Mouse (Mus musculus) adrenal gland, postnatal 36 days (tissue): Measurements from ENCODE around the gene Gfra4. TPM values are rescaled to one million over a fixed set of nuclear protein-coding genes. Genes with fewer than 3 reads are reported as not detected.
"Not testable (repeated sequence)": the region's sequence is repeated elsewhere in the genome, so short reads cannot be mapped to it uniquely, and the experiment has no call there.

Experiments used
- DNase-seq, 2 experiments: peaks; one replicate each; pipeline ENCODE4 v3.0.0; 2021; ENCODE audit warnings: mixed read lengths in 1 of 2
- total RNA-seq, 2 experiments: library from RNA; stranded (reverse); gene quantifications; 2 replicates each; pipeline ENCODE4 v1.2.3; 2021

Gene Gfra4
- total RNA-seq, 2 experiments from 2014 or later = 4.1 to 4.6 TPM

DNA sequence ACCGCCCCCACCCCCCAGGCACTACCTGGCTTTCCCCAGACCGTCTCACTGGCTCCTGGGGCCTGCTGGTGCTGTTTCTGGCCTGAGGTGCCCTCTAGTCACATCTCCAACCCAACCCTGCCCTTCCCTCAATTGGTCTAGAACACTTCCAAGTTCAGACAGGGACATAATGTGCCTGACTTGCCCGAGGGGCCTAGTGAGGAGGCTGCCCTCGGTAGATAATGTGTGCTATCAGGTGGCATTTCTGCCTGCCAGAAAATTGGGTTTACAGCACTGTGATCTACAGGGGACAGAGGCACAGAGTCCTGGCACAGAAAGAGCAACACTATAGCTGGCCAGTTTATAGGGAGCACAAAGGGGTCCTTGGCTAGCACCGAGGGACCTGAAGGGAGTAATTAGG lies 9.2 kb upstream of the Gfra4 start:
- no peak for DNase-seq

DNA sequence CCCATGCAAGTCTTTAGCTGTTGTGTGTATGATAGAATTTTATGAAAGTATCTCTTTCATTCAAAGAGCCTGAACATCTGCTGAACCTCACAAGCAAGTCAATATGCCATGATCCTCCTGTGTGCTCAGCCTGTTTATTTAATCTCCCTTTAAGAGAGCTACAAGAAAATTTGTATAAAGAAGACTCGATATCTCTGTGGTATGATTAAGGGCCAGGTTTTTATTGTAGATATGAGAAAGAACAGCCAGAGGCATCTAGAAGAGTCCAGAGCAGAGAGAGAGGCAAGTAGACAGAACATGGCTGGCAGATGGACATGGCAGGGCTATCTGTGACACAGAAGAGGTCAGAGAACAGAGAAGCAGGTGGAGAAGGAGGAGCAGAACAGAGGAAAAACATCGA lies 3.1 kb upstream of the Gfra4 start:
- DNase-seq = no peak

DNA sequence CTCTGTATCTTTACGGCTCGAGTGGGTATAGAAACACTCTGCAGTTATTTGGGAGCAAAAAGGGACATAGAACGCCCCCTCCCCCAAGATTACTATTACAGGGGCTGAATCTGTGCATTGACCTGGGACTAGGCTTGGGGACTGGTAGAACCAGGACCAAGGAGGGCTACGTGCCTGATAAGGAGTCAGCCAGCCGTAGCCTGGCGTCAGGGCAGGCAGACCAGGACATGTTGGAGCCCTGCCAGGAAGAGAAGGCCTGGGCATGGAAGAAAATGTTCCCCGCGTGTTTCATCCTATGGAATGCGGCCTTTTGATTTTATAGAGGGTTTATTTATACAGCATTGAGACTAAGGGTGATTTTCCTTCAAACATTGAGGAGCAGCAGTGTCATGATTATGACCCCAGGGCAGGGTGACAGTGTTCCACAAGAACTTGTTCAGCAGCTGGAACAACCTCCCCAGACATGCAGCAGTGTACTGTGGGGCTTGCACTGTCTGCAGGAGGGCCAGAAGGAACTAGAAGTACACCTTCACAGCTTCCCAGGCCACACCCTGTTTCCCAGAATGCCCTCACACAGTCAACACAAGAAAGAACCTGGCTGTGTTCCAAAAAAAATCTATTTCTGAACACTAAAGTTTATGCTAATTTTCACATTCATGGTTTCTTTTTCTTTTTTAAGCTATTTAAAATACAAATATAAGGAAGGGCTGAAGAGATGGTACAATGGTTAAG lies 2.3 kb upstream of the Gfra4 start:
- no peak for DNase-seq

DNA sequence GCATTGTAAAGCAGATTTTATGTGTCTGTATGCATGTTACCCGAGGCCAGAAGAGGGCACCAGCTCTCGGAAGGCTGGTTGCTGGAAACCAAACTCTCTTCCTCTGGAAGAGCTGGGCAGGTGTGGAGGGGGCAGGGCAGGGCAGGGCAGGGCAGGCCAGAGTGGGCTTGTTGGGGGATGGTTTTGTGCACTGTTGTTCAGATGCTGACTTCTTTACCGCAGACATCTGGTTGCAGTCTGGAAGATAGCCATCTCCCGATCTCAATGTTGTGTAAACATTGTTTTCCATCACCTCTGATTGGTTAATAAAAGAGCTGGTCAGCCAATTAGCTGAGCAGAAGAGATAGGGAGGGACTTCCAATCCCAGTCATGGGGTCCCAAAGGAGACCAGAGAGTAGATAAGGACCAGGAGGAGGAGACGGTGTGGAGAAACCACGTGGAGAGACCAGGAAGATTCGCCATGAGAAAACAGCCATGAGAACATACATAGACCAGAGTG lies 1.5 kb upstream of the Gfra4 start:
- DNase-seq = no peak

DNA sequence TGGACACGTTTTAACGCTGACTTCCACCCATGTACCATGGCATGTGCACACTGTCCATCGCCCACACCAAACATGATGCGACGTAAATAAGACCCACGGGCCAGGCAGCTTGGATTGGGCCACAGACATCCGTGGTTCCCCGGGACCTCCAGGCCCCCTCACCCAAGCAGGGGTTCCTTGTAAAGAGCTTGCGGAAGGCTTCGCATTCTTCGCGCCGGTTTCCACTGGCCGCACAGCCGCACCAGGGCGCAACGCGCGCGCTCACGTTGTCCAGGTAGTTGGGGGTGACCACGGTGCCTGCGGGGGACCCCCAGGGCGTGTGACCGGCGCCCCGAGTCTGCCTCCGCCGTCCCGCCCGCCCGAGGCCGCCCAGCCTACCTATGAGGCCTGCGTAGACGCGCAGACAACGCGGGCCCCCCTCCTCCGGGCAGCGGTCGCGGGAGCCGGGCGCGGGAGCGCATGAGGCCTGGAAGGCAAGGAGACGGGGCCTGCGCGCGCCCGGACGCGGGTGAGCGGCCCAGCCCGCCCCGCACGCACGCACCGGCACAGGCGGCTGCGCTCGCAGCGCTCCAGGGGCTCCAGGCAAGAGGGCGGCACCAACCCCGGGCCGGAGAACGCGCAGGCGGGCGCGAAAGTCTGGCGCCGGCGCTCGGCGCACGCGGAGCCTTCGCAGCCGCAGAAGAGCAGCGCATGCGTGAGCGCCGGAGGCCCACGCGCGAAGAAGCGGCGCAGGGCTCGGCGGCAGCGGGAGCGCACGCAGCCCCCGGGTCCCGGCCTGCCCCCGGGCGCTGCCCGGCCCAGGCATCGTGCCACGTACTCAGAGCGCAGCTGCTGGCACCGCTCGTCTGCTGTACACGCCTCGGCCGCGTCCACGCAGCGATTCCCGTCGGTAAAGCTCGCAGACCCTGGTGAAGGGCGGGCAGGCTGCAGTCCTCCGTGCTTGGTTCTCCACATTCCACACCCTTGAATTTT lies 1.7 kb downstream of the Gfra4 start:
- peak; percentile 28 to 47 for DNase-seq

DNA sequence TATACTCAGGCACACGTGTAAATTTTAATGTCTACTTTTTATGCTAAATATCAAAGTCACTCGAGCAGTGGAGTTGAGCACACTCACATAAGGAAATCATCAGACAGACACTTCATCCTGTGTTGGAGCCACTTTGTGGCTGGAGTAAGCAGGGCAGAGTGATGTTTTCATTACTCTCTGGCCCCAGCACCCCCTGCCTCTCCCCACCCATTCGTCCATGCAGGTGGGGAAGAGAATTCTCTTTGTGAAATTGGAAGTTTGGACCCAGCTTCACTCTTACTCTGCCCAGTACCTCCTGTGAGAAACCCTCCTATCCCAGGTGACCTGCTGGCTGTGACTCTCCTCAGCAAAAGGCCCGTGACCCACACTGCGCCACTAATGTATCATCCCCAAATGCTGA lies 4.2 kb downstream of the Gfra4 start:
- DNase-seq = no peak

DNA sequence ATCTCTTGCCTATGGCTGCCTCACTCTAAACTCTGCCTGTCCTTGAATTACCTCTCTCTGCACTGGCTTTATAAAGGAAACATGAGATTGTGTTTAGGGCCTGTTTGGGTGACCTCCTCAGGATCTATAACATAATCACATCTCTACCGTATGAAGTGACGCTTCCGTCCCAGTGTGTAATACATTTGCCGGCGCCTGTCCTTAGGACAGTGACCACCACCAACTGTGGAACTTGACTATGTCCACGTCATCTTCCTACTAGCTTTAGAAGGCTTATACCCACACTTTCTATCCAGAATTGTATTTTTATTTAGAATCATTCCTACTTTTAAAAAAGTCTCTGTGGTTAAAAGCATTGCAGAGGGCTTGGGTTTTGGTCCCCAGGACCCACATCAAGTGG lies 4.7 kb downstream of the Gfra4 start:
- no peak for DNase-seq

DNA sequence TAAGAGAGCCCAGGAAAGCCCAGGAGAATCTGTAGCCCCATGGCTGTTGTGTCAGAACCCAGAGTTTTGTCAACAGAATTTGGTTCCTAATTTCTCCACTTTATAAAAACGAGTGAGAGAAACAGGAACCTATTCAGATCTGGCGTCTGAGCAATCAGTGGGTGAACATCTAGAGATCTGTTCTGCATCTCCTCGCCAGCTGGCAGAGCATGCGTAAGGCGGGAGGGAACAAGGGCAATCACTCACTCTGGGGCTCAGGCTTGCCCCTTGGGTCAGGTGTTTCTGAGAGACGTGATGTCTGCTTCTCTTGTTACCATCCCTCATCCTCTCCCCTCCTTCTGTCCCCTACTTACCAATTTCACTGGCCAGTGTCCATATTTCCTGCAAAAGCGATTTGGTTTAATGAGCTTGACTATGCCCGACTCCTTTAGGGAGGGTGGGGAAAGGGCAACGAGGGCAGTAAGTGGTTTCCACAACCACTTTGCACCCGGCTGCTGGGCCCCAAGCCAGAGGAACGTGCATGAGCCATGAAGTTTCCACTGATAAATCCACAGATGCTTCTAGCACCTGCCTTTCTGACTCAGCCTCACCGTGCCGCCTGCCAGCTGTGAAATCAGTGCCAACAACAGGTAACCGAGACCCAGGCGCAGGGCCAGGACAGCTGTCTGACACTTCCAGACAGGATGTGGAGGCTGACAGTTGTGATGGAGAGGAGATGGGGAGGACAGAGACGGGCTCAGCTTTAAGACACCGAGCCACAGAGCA lies 5.5 kb downstream of the Gfra4 start:
- DNase-seq = peak; percentile 16 to 30

DNA sequence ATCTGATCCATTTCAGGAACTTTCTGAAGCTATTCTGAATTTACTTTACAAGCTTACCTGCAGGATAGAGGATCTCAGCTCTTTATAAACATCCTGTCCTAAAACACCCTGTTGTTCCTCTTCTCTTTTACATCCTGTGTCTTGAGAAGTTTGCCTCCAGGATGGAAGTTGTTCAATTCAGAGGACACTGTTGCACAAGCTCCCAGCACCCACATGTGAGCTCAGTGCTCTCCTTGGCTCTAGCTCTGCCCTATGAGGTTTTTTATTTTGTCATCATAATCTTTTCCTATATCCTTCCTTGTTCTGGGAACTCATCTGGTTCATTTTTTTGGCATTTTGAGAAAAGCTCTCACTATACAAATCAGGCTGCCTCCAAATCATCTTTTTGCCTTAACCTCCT lies 6.1 kb downstream of the Gfra4 start:
- no peak for DNase-seq

DNA sequence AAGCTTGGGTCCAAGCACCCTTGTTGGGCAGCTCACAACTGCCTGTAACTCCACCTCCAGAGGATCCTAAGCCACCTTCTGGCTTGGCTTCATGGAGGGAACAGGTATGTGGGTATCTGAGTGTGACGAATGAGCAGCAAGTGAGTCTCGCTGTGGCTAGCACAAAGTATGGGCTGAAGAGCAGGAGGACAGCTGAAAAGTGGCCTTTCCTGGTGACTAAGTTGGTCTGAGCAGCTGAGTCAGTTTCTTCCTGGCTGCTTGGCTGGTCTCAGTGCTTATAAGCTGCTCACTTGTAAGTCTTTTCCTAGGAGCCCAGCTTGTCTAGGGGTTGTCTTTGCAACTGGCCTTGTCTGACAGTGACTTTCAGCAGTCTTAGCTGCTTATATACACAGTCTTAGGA lies 6.5 kb downstream of the Gfra4 start:
- no peak for DNase-seq

DNA sequence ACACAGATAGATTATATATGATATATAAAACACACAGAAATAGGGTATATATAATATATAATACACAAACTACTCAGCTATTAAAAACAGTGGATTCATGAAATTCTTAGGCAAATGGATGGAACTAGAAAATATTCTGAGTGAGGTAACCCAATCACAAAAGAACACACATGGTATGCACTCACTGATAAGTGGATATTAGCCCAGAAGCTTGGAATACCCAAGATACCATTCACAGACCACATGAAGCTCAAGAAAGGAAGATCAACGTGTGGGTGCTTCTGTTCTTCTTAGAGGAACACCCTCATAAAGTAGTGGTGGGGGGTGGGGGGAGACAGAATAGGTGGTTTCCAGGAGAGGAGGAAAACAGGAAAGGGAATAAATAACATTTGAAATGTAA lies 11.5 kb downstream of the Gfra4 start:
- not testable (repeated sequence) for DNase-seq

DNA sequence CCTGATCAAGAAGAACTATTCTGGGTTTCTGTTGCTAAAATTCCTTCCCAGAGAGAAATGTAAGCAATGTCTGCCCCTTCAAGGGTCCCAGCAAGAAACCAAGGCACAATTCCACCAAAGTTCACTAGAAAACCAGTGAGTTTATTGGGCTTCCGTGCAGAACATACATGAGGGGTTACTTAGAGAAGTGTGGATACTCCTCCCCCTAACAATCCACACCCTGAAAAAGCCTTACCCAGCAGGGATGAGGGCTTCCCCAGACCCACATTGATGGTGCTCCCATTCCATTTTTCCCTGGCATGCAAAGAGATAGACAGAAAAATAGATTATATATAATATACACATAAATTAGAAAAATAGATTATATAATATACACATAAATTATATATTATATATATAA lies 11.9 kb downstream of the Gfra4 start:
- no peak for DNase-seq

DNA sequence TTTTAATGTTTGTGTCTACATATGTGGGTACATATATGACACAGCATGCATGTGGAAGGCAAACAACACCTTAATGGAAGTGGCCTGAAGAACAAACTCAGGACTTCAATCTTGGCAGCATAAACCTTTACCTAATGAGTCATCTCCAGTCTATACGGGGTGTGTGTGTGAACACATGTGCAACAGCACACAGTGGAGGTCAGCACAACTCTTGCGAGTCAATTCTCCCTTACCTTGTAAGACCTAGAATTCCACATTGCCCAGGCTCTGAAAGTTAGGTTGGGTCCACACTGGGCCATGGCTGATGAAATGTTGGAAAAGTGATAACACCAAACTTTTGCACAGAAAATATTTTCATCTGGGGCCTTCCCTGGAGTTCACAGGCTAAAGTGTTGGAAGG lies 12.3 kb downstream of the Gfra4 start:
- no peak for DNase-seq

DNA sequence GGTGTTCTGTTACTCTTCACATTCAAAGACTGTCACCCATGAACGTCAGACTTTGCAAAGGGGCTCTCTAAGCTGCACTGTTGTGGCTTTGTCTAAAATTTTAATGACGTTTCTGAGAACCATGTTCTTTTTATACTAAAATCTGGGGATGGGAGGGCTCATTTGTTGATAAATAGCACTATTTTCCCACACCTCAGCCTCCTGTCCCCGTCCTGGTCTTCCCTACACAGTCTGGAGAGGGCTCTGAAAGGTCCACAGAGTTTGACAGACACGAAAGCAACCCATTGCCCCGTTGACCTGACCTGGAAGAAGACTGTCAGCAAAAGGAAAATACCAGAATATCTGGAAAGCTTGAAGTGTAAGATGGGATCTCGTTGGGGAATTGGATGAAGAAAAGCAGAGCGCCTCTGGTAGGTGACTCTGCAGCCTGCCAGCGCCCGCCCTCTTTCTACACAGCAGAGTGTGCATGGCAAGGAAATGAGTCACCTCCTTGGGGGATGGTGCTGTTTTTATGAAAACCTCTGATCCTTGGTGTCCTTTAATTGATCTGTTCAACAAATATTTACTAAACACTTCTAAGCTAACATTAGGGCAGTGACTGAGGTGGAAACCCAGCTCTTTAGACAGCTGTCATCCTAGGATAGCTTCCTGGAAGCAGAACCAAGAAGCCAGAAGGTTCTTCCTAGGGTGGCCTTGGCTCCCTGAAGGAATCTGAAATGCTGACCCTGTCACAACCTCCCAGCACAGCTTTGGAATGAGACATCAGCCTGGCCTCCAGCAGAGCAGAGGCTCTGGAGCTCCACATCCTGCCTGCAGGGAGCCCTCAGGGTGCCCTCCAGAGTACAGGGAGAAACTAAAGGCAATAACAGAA lies 13.6 kb downstream of the Gfra4 start:
- DNase-seq = peak; percentile 27 to 61

DNA sequence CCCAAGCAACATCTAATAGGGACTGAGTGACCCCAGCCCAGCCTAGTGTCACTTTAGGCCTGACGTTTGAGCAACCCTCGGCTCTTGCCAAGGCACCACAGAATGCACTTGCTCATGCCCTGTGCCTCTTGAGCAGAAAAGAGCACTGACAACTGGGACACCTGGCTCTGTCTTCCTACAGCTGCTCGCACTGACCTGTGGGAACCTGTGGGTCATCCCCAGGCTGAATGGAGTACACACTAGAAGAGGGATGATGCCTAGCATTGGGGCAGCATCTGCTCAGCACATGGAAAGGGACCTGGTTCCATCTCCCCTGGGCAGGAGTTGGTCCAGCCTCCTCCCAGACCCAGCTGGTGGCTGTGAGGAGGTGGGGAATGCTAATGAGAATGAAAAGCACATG lies 15.9 kb downstream of the Gfra4 start:
- DNase-seq = no peak

DNA sequence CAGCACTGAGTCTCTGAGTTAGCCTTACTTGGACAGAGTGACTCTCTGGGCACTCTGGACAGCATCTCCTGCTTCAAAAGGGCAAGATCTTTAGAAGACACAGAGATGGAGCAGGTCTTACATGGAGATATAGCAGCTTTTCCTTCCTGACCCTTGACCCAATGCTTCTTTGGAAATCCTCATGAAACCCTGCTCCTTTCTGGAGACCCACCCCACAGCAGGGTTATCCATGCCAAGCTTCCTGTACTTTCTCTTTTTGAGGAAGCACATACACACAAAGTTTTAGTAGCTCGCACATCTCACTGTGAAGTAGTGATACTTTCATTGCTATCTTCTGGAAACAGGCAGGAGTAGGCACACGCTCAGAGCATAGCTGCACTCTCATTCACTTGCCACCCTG lies 17.7 kb downstream of the Gfra4 start:
- peak; percentile 14 to 46 for DNase-seq

DNA sequence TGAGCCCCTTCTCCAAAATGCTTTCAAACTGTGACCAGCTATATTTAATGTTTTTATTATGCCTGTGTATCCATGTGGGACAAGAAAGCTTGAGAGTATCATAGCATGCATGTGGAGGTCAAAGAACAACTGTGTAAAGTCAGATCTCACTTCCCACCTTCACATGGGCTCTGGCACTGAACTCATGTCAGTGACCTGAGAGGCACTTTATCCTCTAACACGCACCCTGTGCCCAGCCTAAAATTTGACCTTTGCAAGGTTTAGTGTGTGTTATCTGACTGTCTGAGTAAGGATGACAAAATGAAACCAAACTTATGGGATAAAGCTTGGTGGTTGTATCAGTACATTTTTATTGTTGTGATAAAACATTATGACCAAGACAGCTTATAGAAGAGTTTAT lies 32.3 kb downstream of the Gfra4 start:
- no peak for DNase-seq

DNA sequence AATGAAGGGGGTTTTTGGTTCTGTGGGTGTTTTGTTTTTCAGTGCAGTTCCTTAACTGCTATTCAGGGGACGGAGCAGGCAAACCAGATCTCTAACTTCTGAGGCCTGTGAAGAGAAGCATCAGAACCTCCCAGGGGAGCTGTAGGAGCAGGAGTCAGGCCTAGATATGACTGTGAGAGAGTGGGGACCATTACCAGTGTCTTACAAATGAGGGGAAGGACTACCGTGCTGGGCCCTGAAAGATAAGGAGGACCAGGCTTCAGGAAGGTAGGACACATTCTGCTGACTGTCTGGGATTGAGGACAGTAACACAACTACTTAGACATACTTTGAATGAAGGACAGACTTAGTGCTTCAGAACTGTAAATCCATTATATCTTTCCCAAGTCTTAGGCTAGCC lies 33.8 kb downstream of the Gfra4 start:
- no peak for DNase-seq

DNA sequence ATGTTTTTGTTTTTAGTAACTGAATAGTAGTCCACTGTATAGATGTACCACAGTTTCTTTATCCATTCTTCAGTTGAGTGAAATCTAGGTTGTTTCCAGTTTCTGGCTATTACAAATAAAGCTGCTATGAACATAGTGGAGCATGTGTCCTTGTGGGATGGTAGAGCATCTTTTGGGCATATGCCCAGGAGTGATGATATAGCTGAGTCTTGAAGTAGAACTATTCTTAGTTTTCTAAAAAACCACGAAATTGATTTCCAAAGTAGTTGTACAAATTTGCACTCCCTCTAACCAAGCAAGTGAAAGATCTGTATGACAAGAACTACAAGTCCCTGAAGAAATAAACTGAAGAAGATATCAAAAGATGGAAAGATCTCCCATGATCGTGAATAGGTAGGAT lies 50.1 kb downstream of the Gfra4 start:
- no peak for DNase-seq
